Mouse (Mus musculus) spleen, adult 18-20 months (tissue): ENCODE results near the gene Kmt2b.

Experiments used
- DNase-seq, 2 experiments: peaks; one replicate each; pipeline ENCODE4 v3.0.0; 2022; ENCODE audit warnings: mixed read lengths in 2 of 2

Kmt2b gene

DNA sequence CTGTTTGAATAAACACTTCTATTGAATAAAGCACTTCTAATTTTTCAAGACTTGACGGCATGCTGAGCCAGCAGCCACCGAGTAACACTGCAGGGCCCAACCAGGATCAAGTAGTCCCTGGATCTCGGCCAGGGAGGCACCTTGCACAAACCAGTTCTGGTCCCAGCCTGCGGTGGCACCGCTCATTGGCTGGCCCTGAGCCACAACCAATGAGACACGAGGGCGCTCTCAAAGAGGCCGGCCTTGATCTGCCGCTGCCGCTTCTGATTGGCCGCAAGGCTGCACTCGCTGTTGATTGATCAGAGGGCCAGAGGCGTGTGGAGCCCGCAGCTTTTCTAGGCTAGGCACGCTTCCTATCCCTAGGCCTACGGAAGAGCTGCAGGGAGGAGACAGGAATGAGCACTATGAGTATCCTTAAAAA, 11.4 kb upstream of the Kmt2b start:
- DNase-seq: peak; percentile 33 to 38

- no peak for DNase-seq
Observed at GRCm38 (mm10) chr7:30598786-30599185, 10.3 kb upstream of the Kmt2b start, which contains the start of gene Zbtb32. Gene Zbtb32, minus strand, starts transcription at chr7:30598909.

DNA sequence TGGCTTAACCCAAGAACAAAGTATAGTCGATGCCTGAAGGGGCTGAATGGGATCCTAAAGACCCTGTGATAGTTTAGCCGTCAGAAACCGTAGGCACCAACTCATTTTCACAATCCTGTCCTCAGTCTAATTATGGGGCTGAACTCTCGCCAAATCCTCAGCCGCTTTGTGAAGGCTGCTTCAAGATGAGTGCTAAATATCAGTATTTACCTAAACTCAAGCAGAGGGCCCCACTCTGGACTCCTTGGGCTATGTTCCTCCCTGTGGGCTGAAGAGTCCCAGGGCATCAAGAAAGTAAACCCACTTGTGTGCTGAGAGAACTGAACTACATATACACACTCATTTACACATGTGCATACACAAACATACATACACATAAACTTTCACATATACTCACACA, 8.3 kb upstream of the Kmt2b start:
- no peak for DNase-seq

- no peak for DNase-seq
Observed at GRCm38 (mm10) chr7:30596093-30596492, 7.6 kb upstream of the Kmt2b start.

DNA sequence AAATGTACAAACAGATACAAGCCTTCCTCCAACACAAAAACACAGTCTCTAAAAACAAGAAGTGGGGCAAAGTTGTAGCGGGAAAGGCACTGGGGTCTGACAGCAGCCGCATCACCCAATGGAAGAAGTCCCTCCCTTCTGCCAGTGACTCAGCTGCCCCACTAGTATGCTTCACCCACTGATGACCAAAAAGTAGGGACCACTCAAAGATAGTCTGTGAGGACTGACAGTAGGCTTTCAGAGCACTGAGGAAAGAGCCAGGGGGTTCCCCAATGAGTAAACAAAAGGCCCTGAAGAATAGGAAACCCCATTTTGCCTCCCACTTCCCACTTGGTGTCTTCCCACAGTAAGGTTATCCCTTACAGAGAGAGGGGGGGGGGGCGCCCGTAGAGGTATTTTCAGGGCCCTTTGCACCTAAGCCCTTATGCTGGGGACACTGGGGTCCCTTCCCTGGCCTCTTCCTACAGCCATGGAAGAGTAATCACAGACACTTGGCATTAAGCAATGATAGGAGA, 6.0 kb upstream of the Kmt2b start:
- DNase-seq: no peak

DNA sequence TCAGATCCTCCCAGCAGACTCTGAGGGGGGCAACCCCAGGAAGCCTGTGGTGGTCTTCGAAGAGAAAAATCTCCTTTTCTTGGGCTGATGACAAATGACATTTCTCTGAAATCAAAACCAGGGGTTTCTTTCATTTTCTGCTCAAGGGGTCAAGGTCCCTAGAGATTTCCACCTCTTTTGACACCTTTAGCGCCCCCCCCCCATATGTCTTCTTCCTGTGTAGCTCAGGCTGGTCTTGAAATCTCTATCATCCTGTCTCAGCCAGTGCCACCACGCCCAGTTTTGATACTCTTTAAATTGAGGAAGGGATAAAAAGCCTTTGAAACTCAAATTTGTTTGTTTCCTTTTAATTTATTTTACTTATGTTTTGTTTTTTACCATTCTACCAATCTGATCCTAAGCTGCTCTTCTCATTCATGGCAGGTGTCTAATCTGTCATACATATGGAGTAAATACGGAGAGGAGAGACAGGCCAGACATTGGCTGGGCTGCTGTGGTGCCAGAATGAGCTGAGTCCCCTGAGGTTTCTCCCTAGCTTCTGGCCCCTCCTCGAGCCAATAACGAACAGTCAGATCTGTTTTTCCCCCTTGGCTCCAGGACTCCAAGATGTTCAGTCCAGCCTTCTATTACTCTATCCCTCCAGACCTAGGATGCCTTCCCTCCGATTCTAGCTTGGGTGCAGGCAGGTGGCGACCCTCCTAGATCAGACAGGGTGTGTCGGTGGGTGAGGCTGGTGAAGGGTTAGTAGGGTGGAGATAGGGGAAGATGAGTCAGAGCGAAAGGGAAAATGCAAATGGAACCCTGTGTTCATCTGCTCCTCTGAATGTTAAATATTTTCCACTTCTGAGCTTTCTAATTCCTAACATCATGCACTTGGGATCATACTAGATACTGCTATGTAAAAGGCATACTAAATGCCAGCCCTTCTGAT, 5.3 kb upstream of the Kmt2b start:
- no peak for DNase-seq

- DNase-seq: no peak
Observed at GRCm38 (mm10) chr7:30592772-30593423, 4.4 kb upstream of the Kmt2b start.

- DNase-seq: no peak
Observed at GRCm38 (mm10) chr7:30591605-30591951, 3.1 kb upstream of the Kmt2b start.

DNA sequence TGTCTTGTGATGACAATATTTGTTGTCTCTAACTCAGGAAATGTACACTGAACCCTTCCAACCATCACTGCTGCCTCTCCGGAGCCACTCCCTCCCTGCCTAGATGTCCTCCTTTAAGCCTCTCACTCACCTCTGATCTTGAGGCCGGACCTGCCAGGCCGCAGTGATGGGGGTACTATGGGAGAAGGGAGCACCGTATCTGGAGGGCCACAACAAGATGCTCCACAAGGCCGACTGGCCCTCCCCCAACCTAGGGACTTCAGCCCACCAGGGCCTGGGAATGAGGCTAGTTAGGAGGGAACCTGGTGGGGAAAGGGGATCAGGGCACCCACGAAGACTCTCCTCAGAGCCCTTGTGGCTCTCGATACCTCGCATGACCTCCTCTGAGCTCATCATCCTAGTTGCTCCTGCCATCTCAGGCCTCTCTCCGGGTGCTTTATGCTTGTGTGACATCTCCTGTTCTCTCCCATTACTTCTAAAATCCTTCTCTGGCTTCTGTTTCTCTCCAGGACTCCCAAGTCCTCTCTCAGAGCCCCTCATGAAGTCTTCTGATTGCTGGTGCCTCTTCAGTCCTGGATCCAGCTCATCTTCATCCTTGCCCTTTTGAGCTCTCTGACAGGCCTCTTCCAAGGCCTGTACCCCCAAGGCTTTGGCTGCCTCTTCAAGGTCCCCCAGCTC, 2.5 kb upstream of the Kmt2b start:
- no peak for DNase-seq

DNA sequence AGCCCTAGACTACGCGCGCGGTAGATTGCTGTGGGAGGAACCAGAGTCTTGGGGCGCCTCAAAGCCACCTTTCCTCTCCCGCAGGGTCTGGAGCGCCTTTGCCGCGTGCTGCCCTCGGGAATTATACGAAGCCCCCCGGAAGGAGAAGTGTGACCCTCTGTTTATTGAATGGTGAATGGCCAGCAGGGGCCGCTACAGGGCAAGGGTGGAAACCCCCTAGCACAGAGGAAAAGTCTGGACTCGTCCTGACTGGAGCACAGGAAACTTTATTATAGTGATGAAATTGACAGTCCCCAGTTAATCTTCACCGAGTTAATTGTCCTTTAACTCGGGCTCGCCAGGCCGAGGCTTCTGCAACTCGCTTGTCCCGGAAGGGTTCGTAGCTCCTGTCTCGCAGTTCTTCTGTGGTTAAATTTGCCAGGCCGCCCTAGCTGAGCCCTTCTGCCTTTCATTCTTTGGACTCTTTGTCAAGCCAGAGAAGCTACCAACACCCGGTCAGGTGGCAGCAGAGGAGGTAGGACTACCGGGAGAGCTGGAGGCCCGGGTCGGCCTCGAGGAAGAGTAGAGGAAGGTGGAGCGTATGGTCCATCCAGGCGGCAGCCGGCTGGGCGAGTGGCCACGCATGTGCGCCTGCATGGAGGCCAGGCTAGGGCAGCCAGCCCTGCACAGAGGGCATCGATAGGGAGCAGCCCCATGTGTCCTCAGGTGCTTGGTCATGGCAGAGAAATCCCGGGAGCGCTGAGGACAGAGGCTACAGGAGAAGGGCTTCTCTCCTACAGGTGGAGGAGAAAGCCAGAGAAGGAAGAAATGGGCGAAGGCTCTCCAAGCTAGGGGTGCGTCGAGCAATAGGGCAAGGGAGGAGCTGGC, 1.1 kb upstream of the Kmt2b start:
- peak; percentile 66 to 87 for DNase-seq

GRCm38 (mm10) chr7:30587842-30588667, 471 bp downstream of the Kmt2b start:
- DNase-seq: no peak

DNA sequence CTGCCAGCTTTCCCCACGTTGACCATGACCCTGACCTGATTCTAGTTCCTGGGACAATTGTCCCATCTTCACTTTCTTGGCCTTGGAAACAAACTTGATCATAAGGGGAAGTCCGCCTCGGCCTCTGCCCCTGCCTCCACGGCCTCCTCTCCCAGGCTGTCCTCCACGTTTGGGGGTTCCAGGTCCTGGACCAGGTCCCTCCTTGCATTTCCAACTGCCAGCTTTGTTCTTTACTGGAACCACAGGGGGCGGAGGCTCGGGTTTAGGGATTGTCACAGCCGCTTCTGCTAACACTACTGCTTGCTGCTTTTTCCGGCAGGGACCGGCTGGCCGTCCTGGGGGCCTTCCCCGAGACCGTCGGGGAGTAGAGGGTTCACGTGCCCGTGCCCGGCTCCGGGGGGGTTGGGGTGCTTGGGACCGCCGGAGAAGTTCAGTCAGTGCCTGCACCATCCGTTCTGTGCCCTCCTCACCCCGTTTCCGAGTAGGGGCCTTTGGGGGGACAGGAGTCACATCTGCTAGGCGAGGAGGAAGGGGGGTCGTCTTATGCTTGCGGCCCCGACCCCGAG, 2.0 kb downstream of the Kmt2b start:
- DNase-seq: no peak

DNA sequence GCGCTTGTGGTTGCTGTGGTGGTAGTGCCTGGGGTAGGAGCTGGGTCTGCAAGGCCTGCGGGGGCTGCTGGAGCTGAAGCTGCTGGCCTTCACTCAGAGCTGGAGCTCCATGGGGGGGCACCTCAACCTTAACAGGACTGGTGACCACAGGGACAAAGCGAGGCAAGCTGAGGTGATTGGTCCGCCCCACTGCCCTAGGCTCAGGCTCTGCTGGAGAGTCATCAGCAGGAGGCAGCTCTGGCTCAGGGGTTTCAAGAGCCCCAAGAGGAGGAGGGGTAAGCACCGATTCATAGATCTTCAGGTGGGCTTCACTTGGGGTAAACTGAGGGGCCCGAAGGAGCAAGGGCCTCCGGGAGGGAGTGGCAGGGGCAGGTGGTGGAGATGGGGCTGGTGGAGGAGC, 3.4 kb downstream of the Kmt2b start:
- DNase-seq: no peak

DNA sequence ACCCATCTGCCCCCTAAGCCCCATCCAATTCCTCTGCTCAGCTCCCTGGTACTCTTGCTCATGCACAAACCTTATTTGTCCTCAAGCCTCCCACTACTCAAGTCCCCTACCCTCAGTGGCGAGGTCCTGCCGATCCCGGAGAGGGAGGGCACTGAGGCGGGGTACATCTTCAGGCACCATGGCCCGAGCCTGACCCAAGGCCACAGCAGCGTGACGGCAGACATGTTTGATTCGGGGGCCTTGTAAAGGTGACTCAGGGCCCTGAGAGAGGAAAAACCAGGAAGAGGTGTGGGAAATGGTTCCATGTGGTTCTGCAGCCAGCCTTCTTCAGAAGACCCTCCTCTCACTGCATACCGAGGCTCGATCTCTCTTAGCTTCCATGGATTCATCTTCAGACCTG, 4.2 kb downstream of the Kmt2b start:
- no peak for DNase-seq

DNA sequence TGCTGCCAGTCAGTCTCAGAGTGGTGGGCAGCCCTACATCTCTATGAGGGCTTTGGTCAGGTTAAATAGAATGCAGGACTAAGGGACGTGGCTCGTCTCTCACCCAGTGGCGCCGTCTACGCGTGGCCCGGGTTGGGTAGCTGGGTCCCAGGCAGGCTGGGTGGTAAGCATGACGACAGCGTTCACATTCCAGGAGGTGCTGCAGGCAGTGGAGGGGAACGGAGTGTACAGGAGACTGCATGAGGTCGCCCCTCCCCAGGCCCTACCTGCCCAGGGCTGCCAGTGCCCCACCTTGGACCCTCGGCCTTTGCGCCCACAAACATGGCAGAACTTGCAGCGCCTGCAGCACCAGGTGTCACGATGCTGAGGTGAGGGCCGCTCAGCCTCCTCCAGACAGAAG, 7.0 kb downstream of the Kmt2b start:
- no peak for DNase-seq

GRCm38 (mm10) chr7:30579950-30580349, 8.6 kb downstream of the Kmt2b start:
- DNase-seq: no peak

- no peak for DNase-seq
Observed at GRCm38 (mm10) chr7:30572969-30573368, 15.6 kb downstream of the Kmt2b start.

- DNase-seq: no peak
Observed at GRCm38 (mm10) chr7:30572389-30572788, 16.1 kb downstream of the Kmt2b start.

- DNase-seq: no peak
Observed at GRCm38 (mm10) chr7:30567555-30567954, 21.0 kb downstream of the Kmt2b start.

DNA sequence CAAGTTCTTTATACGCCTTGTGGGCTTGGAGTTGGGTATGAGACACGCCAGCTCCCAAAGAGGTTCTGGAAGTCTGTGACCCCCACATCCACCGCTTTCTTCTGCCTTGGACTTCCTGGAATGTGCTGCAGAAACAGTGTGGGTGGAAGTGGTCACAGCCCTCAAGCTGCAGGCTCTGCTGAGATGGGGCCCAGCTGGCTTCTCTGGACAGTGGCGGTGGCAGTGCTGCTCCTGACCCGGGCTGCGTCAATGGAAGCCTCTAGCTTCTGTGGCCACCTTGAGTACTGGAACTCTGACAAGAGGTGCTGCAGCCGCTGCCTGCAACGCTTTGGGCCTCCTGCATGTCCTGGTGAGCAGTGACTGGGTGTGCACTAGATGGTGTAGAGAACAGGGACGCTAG, 22.5 kb downstream of the Kmt2b start:
- DNase-seq: no peak

- no peak for DNase-seq
Observed at GRCm38 (mm10) chr7:30564970-30565571, 23.5 kb downstream of the Kmt2b start, which contains the start of gene Igflr1. Gene Igflr1, plus strand, starts transcription at chr7:30565427.
